Mouse (Mus musculus) embryo, embryonic 11.5 days (tissue): ENCODE measurements around the gene Rpl5.
"Not testable (repeated sequence)": the region's sequence is repeated elsewhere in the genome, so short reads cannot be mapped to it uniquely, and the experiment has no call there.

Experiments
- DNase-seq: peaks from one replicate; pipeline ENCODE4 v3.0.0-alpha.2; 2012; ENCODE audit warnings: low read depth, low spot score

Gene Rpl5

DNA sequence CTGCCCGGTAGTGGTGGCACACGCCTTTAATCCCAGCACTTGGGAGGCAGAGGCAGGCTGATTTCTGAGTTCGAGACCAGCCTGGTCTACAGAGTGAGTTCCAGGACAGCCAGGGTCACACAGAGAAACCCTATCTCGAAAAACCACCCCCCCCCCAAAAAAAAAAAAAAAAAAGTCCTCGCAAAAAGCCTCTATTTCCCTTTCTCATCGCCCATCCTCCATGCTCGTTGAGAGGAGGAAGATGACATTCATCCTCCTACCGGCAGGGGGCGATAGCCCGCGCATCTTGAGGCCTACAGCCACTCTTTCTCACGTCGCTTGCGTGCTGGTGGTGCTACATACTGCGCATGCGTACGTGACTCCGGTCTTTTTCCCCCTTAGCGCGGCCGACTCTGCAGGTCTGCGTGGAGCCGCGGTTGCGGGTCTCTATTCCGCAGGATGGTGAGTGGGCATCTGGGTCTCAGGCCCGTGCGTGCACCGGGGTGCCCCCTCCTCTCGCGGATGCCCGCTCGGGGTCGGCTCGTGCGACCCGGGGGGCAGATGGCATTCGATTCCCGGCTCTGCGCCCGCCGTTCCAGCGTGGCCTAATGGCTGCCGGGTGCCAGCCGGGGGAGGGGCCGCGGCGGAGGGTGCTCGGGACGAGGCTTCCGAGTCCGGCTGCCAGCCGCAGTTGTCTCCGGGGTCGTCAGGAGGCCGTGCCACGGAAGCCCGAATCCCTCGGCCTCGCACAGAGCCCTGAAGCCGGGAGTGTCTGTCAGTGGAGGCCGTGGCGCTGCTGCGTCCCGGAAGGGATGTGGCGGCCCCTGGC lies at the start of gene Rpl5:
Gene Rpl5 (plus strand): TSS at position 297 of the 808 bp plus-strand sequence.
- peak; percentile 92 for DNase-seq

GRCm38 (mm10) chr5:107853807-107854206 lies 46.5 kb upstream of the Rpl5 start:
- DNase-seq: no peak

DNA sequence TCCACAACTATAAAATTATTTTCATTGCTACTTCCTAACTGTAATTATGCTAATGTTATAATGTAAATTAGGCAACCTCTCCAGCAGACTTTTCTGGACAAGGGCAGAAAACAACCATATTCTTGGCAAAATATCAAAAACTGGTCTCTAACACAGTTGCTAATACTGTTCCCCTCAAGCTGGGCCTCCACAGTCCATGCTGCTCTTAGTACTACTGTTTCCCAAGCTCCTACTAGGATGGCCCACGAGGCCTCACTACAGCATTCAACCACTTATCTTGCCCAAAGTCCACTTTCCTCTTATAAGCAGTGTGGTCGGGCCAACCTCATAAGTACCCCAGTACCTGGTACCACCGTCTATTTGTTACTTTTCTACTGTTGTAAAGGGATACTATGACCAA lies 45.7 kb upstream of the Rpl5 start:
- no peak for DNase-seq

DNA sequence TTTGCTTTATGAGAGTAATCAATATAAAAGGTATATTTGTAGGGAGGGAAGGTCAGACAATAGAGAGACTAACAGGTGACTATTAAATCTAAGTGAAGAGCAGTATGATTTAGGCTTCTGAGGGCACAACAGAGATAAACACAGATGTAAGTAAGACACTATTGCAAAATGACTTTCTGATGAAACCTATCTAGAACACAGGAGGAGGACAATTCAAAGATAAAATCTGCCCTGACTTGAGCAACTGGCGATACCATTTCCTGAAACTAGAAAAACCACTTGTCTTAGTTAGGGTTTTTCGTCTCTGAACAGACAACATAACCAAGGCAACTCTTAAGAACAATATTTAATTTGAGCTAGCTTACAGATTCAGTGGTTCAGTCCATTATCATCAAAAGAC lies 44.8 kb upstream of the Rpl5 start:
- no peak for DNase-seq

- DNase-seq: no peak
Observed at GRCm38 (mm10) chr5:107858963-107859362, 41.3 kb upstream of the Rpl5 start.

DNA sequence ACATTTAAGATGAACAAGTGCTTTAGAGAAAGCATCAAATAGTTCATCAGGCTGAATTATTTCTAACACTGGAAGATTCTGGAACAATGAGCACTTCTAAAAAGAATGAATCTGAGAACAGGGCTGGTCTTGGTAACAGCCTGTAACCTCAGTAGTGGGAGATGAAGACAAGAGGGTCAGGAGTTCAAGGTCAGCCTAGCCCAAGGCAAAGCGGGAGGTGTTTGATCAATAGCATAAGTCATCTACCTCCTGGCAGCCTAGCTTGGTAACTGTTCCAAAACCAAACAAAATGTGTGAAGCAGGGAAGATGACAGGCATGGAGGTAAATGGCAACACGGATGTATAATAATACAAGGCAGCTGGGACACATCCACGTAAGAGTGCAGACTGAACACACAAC lies 36.3 kb upstream of the Rpl5 start:
- no peak for DNase-seq

DNA sequence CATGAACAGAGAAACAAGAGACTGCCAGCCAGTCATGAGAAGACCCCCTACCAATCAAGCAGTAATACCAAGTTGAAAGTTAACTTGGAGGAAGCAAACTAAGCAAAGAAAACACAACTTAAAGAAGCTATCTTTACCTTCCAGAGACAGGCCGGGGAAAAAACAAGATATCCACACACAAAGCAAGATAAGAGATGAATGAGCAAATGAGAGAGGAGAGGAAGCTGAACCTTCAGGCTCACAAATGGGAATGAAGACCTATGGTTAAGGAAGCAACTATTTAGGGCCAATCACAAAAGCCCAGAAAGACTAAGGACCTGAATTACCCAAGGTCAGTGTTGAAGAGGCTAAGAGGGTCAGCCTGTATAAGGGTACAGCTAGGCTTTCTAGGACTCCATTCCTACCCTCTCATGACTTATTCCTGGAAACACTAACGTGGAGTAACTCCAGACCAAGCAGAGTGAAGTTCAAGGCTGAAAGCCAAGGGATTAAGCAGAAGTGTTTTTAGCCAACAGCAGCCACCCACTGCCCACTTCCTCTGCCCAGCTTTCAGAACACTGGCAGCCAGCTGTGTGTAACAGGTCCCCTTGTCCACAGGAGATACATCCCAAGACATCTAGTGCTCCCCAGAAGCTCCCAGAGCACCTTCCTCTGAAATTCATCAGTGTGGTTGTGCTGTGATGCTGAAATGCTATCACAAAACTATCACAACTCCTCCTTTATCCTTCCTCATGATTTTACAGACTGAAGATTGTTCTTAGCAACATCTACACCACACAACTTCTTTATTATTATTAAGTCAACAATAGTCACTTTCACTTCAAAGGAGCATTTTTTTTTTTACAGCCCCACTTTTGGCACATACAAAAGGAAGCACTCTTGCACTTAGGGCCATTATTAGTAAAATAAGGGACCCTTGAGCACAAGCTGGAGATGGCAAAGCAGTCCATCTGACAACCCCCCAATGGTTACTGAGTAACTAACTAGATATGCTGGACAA lies 33.9 kb upstream of the Rpl5 start:
- no peak for DNase-seq

DNA sequence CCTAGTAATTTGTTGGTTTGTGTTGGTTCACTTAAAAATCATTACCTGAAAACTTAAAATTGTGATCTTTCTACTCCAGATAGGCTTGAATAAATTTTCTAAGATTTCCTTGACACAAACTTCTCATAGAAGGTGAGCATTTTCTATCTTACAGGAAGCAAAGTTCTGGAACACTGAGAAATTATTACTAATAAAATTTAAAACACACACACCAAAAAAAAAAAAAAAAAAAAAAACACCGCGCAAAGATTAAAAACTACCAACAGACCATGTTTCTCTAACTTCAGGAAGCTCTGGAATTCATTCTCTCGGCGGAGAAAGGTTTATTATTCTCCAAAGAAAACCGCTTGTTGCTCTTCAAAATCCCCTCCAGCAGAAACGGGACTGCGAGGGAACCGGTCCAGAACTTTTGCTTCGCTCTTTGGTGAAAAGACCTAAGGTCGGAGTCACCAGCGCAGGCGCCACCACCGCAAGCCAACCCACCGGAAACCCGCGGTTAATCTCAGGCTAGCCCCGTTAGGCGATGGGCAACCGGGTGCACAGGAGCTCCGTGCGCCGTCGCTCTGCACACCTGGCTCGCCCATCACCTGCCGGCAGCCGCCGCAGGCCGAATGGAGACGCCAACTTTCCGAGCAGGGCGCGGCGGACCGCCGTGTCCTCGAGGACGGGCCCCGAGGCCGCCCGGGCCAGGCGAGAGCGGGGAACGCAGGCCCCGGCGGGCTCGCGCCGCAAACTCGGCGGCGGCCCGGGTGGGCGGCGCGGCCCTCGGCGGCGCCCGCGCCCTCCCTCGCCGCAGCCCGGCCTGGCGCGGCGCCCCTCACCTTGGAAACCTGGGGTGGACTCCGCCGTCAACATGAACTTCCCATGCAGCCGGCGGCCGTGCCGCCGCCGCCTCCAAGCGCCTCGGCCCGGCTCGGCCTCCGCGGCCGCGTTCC lies 32.1 kb upstream of the Rpl5 start:
- DNase-seq: peak; percentile 34

DNA sequence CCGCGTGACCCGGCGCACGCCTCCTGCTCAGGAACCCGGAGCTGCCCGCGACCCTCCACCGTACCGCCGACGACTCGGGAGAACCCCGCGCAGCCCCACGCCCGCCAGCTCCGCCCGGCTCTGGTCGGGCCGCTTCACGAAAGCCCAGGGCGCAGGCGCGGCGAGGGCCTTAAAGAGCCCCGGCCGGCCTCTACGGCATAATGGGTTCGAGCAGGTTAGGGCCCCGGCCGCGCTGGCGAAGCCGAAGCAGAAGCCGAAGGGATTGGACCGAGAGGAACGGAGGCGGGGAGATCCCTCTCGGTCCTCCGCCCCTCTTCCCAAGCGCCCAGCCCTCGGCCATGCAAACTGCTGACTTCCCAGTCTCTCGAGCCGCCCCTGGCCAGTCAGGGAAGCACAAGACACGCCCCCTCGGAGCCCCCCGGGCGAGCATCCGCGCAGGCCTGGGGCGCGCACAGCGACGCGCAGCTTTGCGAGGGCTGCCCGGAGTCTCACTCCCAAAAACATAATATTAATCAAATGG lies 31.3 kb upstream of the Rpl5 start:
- peak; percentile 88 for DNase-seq

DNA sequence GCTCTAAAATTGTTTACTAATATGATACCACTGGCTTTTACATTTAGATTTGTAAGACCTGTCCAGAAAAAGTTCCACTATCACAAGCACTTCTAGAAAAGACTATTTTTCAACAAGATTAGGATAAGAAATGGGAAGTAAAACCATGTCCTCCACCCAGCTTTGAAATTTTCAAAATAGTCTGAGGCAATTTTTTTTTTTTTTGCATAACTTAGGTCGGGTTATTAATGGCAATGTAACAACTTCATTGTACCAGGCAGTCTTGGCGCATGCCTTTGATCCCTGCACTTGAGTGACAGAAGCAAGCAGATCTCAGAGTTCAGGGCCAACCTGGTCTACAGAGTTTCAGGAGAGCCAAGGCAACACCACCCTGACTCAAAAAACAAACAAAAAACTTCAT lies 30.6 kb upstream of the Rpl5 start:
- no peak for DNase-seq

DNA sequence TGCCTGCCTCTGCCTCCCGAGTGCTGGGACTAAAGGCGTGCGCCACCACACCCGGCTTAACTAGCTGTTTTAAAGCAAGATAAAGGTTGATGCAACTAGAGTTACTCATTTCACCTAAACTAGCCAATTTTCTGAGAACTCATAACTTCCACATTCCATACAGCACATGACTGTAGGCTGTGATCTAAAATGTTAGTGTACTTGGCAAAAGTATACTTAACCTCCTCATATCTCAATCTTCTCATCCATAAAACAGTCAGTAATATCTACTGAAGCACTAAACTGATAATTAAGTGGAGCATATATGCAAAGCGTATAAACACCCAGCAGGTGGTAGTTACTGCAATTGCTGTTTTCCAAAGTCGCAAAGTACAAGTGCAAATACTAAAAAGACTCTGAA lies 27.0 kb upstream of the Rpl5 start:
- no peak for DNase-seq

DNA sequence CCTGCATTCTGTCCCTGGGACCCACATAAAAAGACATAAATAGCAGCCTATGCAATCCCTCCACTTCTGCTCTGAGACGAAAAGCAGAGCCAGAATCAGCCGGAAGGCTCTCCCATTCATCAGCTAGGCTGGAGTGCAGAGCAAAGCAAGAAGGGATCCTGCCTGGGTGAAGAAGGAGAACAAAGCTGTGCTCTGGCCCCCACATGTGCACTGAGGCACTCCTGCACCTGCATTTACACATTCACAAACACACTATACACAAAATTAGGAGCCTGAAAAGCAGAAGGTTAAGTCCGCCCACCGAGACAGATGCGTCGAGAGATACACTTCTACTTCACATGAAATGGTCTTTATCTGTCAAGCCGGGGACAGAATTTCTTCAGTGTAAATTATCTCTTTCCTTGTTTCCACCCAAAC lies 26.4 kb upstream of the Rpl5 start:
- DNase-seq: no peak

GRCm38 (mm10) chr5:107874561-107875260 lies 25.6 kb upstream of the Rpl5 start, which contains the start of gene Evi5:
TSS of gene Evi5 (minus strand) at chr5:107875107.
- DNase-seq: no peak

DNA sequence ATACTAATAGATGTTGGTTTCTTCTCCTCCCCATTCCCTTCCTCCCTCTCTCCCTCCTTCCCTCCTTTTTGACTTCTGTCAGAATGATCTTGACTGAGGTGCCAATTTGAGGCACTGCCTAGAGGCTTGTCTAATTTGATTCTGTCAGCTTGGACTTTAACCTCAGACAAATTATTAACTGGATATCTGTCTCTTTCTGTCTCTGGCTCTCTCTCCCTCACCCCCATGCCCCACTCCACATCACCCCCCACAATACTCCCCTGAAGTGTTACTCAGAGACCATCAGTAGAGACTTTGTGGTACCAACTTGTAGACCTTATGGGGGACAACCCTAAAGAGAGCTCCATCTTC lies 25.1 kb upstream of the Rpl5 start:
- DNase-seq: no peak

GRCm38 (mm10) chr5:107877053-107877452 lies 23.2 kb upstream of the Rpl5 start:
- no peak for DNase-seq

DNA sequence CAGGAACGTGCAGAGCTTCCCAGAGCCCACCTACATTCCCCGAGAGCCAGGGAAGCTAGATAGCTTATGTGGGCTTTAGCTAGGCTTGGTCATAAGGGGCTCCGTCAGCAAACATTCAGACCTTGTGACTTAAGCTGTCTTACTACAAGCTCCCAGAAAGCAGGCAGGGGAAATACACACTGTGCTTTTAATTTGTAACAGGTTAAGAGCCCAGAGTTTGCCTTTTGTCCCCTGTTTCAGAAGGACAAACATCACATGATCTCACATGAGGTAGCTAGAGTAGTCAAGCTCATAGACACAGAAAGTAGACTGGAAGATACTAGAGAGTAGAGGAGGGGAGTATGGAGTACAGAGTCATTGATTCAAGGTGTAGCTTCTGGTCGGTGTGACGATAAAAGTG lies 19.6 kb upstream of the Rpl5 start:
- no peak for DNase-seq

DNA sequence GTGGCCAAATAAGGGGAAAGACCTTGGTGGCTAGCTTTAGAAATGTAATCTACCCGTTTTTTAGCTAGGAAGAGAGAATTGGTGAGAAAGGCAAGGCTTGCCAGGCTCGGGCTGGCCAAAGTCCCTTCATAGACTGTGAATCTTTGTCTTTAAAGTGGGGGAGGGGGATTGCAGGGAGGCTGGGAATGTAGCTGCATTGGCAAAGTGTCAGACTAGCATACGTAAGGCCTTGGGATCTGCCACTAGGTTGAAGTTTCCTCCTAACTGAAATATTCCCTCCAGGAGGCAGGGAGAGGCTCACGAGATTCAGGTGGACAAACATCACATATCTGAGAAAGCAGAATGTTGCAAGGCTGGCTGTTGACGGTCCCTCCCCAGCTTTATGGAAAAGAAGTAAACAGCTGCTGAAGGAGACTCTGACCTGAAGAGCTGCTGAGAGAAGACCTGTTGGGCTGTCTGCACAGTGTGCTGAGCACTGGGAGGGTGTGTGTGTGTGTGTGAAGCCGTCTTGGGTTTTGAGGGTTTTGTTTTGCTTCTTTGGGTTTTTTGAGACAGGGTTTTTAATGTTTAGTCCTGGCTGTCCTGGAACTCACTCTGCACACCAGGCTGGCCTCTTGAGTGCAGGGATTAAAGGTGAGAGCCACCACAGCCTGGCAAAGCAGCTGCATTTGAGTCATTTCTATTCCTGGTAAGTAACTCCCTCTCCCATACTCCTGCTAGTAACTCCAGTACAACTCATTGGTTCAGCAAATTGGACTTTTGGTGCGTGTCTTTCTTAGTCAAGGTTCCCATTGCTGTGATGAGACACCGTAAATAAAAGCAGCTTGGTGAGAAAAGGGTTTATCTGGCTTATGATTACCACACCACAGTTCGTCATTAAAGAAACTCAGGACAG lies 10.1 kb upstream of the Rpl5 start:
- DNase-seq: no peak

DNA sequence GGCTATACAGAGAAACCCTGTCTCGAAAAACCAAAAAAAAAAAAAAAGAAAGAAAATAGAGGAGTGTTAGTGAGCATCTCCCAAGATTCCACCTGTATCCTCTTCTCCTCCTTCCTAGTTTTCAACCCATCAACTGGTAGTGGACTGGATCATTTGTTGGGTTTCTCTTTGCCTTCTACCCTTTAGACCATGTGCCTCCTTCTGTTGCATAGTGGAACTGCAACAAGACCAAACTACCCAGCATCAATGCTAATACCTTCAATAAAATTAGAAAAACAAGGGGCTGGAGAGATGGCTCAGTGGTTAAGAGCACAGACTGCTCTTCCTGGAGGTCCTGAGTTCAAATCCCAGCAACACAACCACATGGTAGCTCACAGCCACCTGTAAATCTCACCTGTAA lies 8.8 kb upstream of the Rpl5 start:
- DNase-seq: not testable (repeated sequence)

- DNase-seq: no peak
Observed at GRCm38 (mm10) chr5:107894676-107895075, 5.6 kb upstream of the Rpl5 start.

GRCm38 (mm10) chr5:107896265-107896664 lies 4.0 kb upstream of the Rpl5 start:
- no peak for DNase-seq
